Mouse (Mus musculus): ENCODE results near the gene Ugcg.

The Ugcg gene

DNA sequence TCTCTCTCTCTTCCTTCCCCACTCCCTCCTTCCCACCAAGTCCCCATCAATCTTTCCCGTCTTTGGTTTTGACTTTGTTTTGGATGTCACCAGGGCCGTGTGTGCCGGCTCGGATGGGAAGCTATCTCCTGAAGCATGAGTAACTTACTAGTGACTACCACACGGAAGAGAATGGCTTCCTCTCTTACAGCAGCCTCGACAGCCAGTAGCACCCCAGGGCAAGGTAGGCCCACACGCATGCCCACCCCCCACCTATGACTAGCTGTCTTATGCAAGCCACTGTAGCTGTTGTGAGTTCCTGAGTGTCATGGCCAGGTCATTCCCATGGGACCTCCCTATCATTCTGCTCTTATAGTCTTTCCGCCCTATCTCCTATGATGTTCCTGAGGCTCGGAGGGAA is 38.0 kb downstream of the Ugcg start:
- no peak for DNase-seq (ENCODE audit: low spot score)

GRCm38 (mm10) chr4:59228951-59229350 is 39.9 kb downstream of the Ugcg start:
- DNase-seq (ENCODE audit: low spot score), result no peak

- no peak for DNase-seq (ENCODE audit: low spot score)
Measured at GRCm38 (mm10) chr4:59231266-59232055, 42.4 kb downstream of the Ugcg start.

GRCm38 (mm10) chr4:59234014-59234413 is 45.0 kb downstream of the Ugcg start:
- no peak for DNase-seq (ENCODE audit: low spot score)

DNA sequence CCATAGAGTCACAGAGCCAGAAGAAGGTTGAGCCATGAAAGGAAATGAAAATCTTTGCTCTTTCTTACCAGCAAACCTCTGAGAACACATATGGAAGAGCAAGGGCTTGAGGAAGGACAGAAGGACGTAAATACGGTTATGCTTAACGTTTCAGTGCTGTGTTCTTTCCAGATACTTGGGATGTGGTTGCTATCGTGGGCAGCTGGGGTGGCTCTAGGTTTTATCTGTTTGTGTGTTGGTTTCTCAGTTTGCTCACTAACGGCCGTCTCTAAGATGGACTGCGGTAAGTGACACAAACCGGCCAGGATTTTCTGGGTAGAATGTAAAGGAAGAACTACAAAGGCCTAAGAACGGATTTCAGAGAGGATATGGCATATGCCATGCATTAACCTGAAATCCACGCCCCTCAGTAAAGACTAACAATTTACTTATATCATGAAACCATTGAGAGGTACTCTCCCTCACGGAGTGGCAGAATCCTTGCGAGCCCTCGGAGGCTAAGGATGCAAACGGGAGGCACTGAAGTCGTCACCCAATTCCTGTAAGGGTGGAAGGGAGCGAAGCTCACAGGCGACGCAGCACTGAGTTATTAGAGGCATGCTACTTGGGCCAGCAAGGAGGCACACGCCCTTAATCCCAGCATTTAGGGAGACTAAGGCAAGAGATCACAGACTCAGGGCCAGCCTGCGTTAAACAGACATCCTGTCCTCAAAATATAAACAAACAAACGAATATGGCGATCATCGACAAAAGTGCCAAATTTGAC is 45.6 kb downstream of the Ugcg start:
- no peak for DNase-seq (ENCODE audit: low spot score)

GRCm38 (mm10) chr4:59236362-59236761 is 47.3 kb downstream of the Ugcg start:
- no peak for DNase-seq (ENCODE audit: low spot score)

- no peak for DNase-seq (ENCODE audit: low spot score)
Measured at GRCm38 (mm10) chr4:59238641-59239311, 49.7 kb downstream of the Ugcg start.

DNA sequence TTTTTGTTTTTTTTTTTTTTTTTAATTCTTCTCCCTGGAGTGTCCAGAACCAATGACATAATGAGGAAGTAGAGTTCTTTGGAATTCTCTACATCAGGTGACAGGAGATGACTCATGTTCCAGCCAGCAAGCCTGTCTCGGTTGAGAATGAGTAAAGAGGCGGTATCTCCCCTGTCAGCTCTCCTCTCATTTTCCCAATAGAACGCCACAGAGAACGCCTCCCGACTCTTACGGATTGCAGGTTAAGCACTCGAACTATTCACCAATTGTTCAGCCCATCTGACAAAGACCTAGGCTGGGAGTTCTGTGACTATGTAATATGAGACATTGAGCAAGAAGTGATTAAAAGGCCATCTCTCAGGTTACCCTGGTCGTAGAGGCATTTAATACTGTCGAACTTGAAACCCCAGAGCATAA is 50.3 kb downstream of the Ugcg start:
- no peak for DNase-seq (ENCODE audit: low spot score)

DNA sequence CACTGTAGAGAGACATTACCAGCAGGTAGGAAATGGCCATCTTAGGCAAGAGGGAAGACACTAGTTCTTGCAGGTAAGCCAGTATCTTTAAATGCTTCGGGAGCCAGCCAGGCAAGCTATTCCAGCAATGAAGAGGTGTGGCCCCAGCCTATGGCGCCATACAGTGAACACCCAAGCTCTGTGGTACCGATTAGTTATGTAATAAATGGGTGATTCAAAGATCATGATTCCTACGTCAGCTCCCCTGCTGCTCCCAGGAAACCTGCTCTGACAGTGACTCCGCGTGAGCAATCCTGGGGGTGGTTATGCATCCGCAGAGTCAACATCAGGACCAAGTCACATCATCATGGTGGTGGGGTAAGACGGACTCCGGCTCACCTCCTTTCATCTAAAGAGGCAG is 51.1 kb downstream of the Ugcg start:
- no peak for DNase-seq (ENCODE audit: low spot score)

DNA sequence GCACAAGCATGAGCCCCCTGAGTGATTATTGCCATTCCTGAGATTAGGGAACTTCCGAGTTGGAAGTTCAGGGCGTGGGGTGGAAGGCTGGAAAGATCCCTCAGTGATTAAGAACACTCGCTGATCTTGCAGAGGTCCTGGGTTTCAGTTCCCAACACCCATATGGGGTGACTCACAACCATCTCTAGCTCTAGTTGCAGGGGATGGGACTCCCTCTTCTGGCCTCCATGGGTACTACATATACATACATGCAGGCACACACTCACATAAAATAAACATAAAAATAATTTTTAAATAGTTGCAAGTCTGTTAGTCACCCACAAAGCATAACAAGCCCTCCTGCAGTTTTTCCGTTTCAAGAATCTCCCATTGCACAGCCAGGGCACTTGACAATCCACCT is 52.0 kb downstream of the Ugcg start:
- DNase-seq (ENCODE audit: low spot score), result no peak

DNA sequence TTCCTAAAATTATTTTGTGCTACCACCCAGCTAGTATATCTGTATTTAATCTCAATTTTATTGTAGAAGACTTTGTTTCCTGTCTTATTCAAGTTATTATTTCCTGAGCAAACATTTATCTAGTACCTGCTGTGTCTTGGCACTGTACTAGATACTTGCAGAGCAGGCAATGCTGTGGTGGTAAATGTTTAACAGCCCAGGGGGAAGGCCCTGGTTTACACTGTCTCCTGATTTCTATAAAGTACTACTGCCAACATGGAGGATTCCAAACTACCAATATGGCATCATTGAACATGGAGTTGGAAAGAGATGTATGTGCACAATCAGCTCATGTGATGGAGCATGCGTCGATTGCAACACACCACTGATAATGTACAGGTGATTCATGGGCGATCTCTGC is 53.2 kb downstream of the Ugcg start:
- no peak for DNase-seq (ENCODE audit: low spot score)

DNA sequence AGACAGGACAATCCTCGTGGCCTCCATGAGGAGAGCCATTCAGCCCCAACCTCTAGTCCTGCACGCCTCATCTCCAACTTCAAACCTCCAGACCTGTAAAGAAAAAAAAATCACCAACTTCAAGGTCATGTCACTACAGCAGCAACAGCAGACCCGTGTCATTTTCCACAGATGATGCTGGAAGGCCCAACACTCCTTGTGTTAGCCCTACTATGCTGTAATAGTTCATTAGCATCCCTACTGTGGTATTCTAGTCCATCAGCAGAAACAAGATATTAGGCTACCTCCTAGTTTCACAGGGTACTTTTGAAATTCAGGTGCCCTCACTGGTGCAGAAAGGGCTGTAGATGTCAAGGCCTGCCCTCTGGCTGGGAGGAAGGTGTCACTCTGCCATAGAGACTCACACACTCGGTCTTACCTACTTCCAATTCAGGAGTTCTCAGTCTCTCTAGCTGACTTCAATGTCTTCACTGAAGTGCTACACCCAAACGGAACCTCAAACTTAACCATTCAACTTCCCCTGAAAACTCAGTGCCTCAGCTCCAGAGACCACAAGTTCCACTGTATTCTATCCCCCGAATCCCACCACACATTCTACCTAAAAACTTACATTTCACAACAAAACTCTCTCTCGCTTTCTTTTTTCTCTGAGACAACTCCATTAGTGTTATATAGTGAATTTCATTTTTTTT is 54.9 kb downstream of the Ugcg start:
- no peak for DNase-seq (ENCODE audit: low spot score)

DNA sequence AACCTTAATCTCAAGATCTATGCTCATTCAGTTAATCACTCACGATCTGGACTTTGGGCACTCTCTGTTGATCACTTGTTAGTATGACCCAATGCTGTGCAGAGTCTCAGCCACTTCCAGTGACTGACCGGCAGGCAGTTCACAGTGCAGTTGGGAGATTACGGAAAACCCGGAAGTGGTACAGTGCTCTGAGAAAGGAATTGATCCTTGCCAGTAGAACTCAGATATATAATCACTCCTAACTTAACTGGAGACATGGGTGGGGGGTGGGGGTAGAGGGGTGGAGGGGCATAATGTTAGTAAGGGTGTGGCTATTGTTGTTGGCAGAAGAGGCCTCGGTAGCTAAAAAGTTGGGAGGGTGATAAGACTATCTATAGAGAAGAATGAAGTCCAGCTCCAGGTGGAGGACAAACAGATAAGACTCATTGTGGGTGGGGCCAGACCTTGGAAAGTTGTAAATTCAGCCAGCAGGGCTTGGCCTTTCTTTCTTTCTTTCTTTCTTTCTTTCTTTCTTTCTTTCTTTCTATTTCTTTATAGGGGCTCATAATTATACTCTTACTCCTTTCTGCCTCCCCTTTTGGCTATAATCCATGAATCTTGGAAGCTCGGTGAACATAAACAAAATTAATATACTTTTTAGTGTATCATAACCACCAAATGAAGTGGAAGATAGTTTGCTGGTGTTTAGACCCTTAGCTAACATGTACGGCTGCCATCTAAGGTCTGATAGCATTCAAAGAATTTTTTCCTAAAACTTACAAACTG is 55.9 kb downstream of the Ugcg start:
- no peak for DNase-seq (ENCODE audit: low spot score)

DNA sequence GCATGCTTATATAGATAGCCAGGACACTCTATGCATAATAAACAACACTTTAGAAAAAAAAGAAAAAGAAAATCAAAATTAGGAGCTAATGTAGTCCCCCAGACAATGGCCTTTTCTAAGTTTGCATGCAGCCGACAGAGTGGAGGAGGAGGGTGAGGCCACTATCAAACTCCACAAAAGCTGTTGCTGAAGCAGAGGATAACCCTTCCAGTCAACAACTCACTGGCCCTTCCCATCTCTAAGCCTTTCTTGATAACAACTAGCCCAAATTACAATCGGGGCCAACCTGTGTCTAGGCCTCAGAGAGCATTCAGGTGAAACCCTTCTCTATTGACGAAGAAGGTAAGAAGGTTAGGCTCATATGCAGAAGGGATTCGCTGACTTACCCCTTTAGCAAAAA is 56.7 kb downstream of the Ugcg start:
- no peak for DNase-seq (ENCODE audit: low spot score)

GRCm38 (mm10) chr4:59247545-59247944 is 58.5 kb downstream of the Ugcg start:
- no peak for DNase-seq (ENCODE audit: low spot score)

DNA sequence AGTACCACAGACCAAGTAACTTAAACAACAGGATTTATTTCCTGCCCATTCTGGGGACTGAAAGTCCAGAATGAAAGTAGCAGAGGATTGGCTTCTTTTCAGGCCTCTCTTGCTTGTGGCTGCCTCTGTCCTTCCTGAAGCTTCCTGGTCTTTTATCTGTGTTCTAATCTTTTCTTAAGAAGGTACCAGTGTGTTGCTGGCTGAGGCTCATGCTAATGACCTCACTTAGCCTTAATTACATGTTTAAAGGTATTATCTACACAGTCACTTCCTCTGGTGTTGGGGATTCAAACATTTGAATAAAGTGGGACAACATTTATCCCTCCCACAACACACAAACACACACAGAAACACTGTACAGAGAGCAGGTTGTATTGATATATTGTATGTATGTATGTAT is 59.0 kb downstream of the Ugcg start:
- DNase-seq (ENCODE audit: low spot score), result no peak

DNA sequence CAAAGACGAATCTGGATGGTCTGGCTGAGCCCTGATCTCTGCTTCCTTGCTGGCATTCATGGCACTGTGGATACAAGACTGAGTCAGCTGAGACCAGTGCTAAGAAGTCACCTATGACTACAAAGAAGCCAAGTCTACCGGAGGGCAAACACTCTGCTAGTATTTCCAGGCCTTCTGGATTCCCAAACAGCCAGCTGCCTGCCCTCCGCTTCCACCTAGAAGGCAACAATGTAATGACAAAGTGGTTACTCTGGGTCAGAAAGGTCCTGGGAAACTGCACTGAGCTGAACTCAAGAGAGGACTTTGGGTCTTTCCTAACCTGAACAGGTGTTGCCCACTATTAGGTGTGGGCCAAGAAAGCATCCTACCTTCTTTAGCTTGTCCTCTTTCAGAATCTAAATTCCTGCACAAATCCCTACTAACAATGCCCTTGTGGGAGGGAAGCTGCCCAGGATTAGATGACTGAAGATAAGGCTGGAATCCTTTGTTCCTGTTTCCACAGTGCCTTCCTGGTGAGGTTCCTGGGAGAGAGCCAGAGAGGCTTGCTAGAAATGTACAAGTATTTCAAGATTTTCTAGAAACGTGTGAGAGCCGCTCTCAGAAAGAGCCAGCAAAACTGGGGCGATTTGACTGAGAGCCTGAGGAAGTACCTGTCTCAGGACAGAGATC is 63.5 kb downstream of the Ugcg start:
- DNase-seq (ENCODE audit: low spot score), result no peak

DNA sequence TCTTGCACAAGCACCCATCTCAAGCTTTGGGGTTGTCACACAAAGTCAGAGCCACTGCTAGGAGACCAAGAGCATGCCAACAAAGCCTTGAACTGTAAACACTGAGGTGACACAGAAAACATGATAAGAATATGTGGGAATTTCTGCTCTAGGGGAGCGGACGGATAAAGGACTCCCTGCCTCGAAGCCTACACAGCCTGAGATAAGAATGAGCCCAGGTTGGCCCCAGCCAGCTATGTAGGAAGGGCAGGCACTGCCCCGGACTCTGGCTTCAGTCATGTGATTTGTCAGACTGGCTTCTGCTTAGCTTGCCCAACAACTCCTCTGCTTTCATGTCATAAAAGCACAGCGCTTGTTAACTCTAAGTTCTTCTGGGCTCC is 64.0 kb downstream of the Ugcg start:
- no peak for DNase-seq (ENCODE audit: low spot score)

DNA sequence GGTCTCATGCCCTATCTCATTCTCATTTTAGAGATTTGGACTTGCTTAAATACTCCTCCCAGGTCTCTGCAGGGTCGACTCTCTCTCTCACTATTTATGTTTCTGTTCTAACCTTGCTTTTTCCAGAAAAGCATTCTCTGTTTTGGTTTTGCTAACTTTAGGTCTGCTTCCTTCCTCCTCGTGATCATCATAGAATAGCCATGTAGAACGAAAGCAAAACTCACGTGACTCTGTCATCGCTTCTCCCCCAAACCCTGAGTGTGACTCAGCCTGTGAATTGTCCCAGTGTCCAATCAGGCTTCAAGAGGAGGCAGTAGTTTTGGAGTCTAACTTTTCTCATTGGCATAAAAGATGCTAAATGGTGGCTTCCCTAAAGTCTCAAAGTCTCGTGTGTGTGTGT is 65.3 kb downstream of the Ugcg start:
- no peak for DNase-seq (ENCODE audit: low spot score)

DNA sequence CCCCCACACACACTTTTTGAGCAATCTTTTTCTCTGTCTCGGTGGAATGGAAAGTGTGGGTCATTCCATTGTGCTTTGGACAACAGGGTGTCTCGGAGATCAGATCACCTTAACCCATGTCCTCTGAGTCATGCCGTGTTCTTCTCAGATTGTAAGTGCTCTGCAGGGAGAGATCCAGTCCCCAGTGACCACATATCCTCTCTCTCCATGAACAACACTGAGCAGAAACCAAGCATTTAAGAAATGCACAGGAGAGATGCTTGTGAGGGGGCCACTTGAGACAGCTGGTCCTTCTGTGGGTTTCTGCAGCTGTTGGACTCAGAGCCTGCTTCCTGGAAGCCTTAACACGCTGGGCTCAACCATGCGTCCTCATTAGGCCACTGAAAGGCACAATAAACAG is 66.9 kb downstream of the Ugcg start:
- no peak for DNase-seq (ENCODE audit: low spot score)

- no peak for DNase-seq (ENCODE audit: low spot score)
Measured at GRCm38 (mm10) chr4:59257866-59258265, 68.8 kb downstream of the Ugcg start.
